Mouse (Mus musculus): ENCODE results near the gene Cldn14. TPM values are rescaled to one million over a fixed set of nuclear protein-coding genes. Genes with fewer than 3 reads are reported as not detected.

Cldn14 gene
- polyA plus RNA-seq, 1 experiment from 2014 or later = not detected

GRCm38 (mm10) chr16:93890948-93891604 lies 117.6 kb downstream of the Cldn14 start:
- no peaks in the 10 kb centered on the region for H3K4me1 ChIP-seq
- no peaks in the 10 kb centered on the region for H3K9me3 ChIP-seq
- no peak overlapping the region for H3K4me3 ChIP-seq
- WGBS = 93% methylated on average over 12 of the region's 12 CpGs
- H3K27ac ChIP-seq = no peak overlapping the region
- H3K4me2 ChIP-seq = no peak overlapping the region
- no peaks in the 10 kb centered on the region for H3K36me3 ChIP-seq (replicated peaks)
- no peak for ATAC-seq (replicated peaks)
- H3K27me3 ChIP-seq (replicated peaks) = no peaks in the 10 kb centered on the region
- no peak overlapping the region for H3K9ac ChIP-seq

- no peaks in the 10 kb centered on the region for H3K36me3 ChIP-seq (replicated peaks)
- H3K9ac ChIP-seq = no peak overlapping the region
- no peak for ATAC-seq (replicated peaks)
- H3K4me2 ChIP-seq = no peak overlapping the region
- no peaks in the 10 kb centered on the region for H3K9me3 ChIP-seq
- H3K4me1 ChIP-seq = peaks cover 11% of the 10 kb centered on the region
- no peak overlapping the region for H3K27ac ChIP-seq
- H3K4me3 ChIP-seq = no peak overlapping the region
- no peaks in the 10 kb centered on the region for H3K27me3 ChIP-seq (replicated peaks)
- WGBS = 90% methylated on average over 6 of the region's 6 CpGs
Observed at GRCm38 (mm10) chr16:93888481-93888880, 120.2 kb downstream of the Cldn14 start.

- H3K4me2 ChIP-seq = peak overlapping the region; percentile 95
- no peaks in the 10 kb centered on the region for H3K27me3 ChIP-seq (replicated peaks)
- H3K27ac ChIP-seq = no peak overlapping the region
- H3K9me3 ChIP-seq = no peaks in the 10 kb centered on the region
- ATAC-seq (replicated peaks) = no peak
- H3K36me3 ChIP-seq (replicated peaks) = no peaks in the 10 kb centered on the region
- peak overlapping the region; percentile 60 for H3K9ac ChIP-seq
- peaks cover 15% of the 10 kb centered on the region for H3K4me1 ChIP-seq
- peak overlapping the region; percentile 75 for H3K4me3 ChIP-seq
- WGBS = 53% methylated on average over 5 of the region's 5 CpGs
Observed at GRCm38 (mm10) chr16:93884722-93885113, 123.9 kb downstream of the Cldn14 start.

- Histone ChIP-seq H3K9ac (peak overlapping the region; percentile 60), H3K27me3 (replicated peaks) (no peaks in the 10 kb centered on the region), H3K9me3 (no peaks in the 10 kb centered on the region), H3K27ac (no peak overlapping the region), H3K4me3 (peak overlapping the region; percentile 75), H3K4me1 (peaks cover 15% of the 10 kb centered on the region), H3K4me2 (peak overlapping the region; percentile 95), H3K36me3 (replicated peaks) (no peaks in the 10 kb centered on the region)
- ATAC-seq (replicated peaks) = peak; percentile 70
- WGBS = under 1% methylated on average over 43 of the region's 43 CpGs
Observed at GRCm38 (mm10) chr16:93884086-93884721, 124.4 kb downstream of the Cldn14 start.

GRCm38 (mm10) chr16:93883423-93884085 lies 125.1 kb downstream of the Cldn14 start, which contains the start of gene Chaf1b:
Gene Chaf1b (plus strand): TSS chr16:93883901.
- WGBS = under 1% methylated on average over 54 of the region's 54 CpGs
- Histone ChIP-seq H3K36me3 (replicated peaks) (no peaks in the 10 kb centered on the region), H3K9ac (peak within 1 kb of the TSS; percentile 60), H3K27me3 (replicated peaks) (no peaks in the 10 kb centered on the region), H3K9me3 (no peaks in the 10 kb centered on the region), H3K27ac (peak within 1 kb of the TSS; percentile 39), H3K4me1 (peaks cover 15% of the 10 kb centered on the region), H3K4me3 (peak within 1 kb of the TSS; percentile 75), H3K4me2 (peak within 1 kb of the TSS; percentile 95)
- ATAC-seq (replicated peaks) = peak; percentile 94

GRCm38 (mm10) chr16:93877612-93878380 lies 130.8 kb downstream of the Cldn14 start:
- no peak overlapping the region for H3K27ac ChIP-seq
- H3K27me3 ChIP-seq (replicated peaks) = no peaks in the 10 kb centered on the region
- no peak overlapping the region for H3K4me2 ChIP-seq
- H3K9me3 ChIP-seq = no peaks in the 10 kb centered on the region
- peaks cover 16% of the 10 kb centered on the region; the same call in 1 of the 2 replicates for H3K36me3 ChIP-seq (replicated peaks)
- no peaks in the 10 kb centered on the region for H3K4me1 ChIP-seq
- H3K9ac ChIP-seq = no peak overlapping the region
- ATAC-seq (replicated peaks) = no peak
- 92% methylated on average over 6 of the region's 6 CpGs for WGBS
- H3K4me3 ChIP-seq = no peak overlapping the region

GRCm38 (mm10) chr16:93874841-93875240 lies 133.8 kb downstream of the Cldn14 start:
- peaks cover 43% of the 10 kb centered on the region; the same call in 1 of the 2 replicates for H3K36me3 ChIP-seq (replicated peaks)
- no peaks in the 10 kb centered on the region for H3K9me3 ChIP-seq
- no peaks in the 10 kb centered on the region for H3K4me1 ChIP-seq
- WGBS = 93% methylated on average over 13 of the region's 13 CpGs
- no peak overlapping the region for H3K27ac ChIP-seq
- H3K9ac ChIP-seq = no peak overlapping the region
- H3K4me3 ChIP-seq = no peak overlapping the region
- no peaks in the 10 kb centered on the region for H3K27me3 ChIP-seq (replicated peaks)
- H3K4me2 ChIP-seq = no peak overlapping the region
- ATAC-seq (replicated peaks) = no peak

Other genes with a start within 250 kb of the Cldn14 start
- gene Morc3, start 176.7 kb downstream of the Cldn14 start, polyA plus RNA-seq (2015; fragmentation: Nextera tagmentation; extraction: Ambion mirVana) = 32.8 and 34.1 TPM in 2 replicates
- gene Chaf1b, start 124.9 kb downstream of the Cldn14 start, polyA plus RNA-seq (2015; fragmentation: Nextera tagmentation; extraction: Ambion mirVana) = 15.3 and 17.0 TPM in 2 replicates
- gene Sim2, start 76.1 kb upstream of the Cldn14 start, polyA plus RNA-seq (2015; fragmentation: Nextera tagmentation; extraction: Ambion mirVana) = 0.06 and 0.25 TPM in 2 replicates